Mouse (Mus musculus) limb, embryonic 10.5 days (tissue): ENCODE results near the gene Nfkb2. TPM values are rescaled to one million over a fixed set of nuclear protein-coding genes. Genes with fewer than 3 reads are reported as not detected.

Experiments used
- DNase-seq: peaks from one replicate; pipeline ENCODE4 v3.0.0-alpha.2; 2017; ENCODE audit warnings: low spot score
- H3K27ac ChIP-seq: fragments of 300-500 bp; sonication (generic); 2 replicates; pipeline ENCODE4 v1.5.1; 2016; ENCODE audit warnings: mild to moderate bottlenecking
- H3K27me3 ChIP-seq: fragments of 300-500 bp; sonication (generic); 2 replicates; pipeline ENCODE4 v1.6.1; 2016; ENCODE audit warnings: low read depth, mild to moderate bottlenecking; ENCODE audit not compliant: poor library complexity, severe bottlenecking
- H3K36me3 ChIP-seq: fragments of 300-500 bp; sonication (generic); 2 replicates; pipeline ENCODE4 v1.6.1; 2016; ENCODE audit warnings: mild to moderate bottlenecking, moderate library complexity
- H3K4me1 ChIP-seq: fragments of 300-500 bp; sonication (generic); 2 replicates; pipeline ENCODE4 v1.6.1; 2016
- H3K4me3 ChIP-seq: fragments of 300-500 bp; sonication (generic); 2 replicates; pipeline ENCODE4 v1.5.1; 2016; ENCODE audit warnings: mild to moderate bottlenecking, moderate library complexity
- H3K9me3 ChIP-seq: fragments of 300-500 bp; sonication (generic); replicated peaks from 2 replicates; pipeline ENCODE4 v1.6.1; 2016; ENCODE audit warnings: mild to moderate bottlenecking
- WGBS: fragments of 180-500 bp; shearing (Covaris S2); methylation state at CpG from one replicate; pipeline ENCODE4 v1.1.7; 2016; 5-methylcytosine and 5-hydroxymethylcytosine counted together
- microRNA counts: library from miRNA; unstranded; fragments of <30 nt; microRNA quantifications from one replicate; lab custom pipeline; 2017
- microRNA-seq: library from miRNA; unstranded; fragments of <30 nt; microRNA quantifications from one replicate; pipeline ENCODE4, GENCODE M21; 2017
- polyA plus RNA-seq: library from polyadenylated mRNA; unstranded; fragments of >200 nt; fragmentation: Nextera tagmentation; extraction: Ambion mirVana; gene quantifications from 2 replicates; pipeline ENCODE4 v1.2.1, GENCODE M21; 2016

The Nfkb2 gene
- polyA plus RNA-seq, 1 experiment from 2014 or later, result 5.8 TPM

GRCm38 (mm10) chr19:46347146-46347545, 43.0 kb downstream of the Nfkb2 start:
- no peak overlapping the region for H3K27ac ChIP-seq
- peaks cover 28% of the 10 kb centered on the region for H3K4me1 ChIP-seq
- H3K27me3 ChIP-seq, result peaks cover 75% of the 10 kb centered on the region
- DNase-seq, result no peak
- WGBS, result 100% methylated on average over 1 of the region's 1 CpGs
- no peaks in the 10 kb centered on the region for H3K36me3 ChIP-seq
- H3K4me3 ChIP-seq, result no peak overlapping the region
- H3K9me3 ChIP-seq, result no peaks in the 10 kb centered on the region

GRCm38 (mm10) chr19:46347936-46348668, 44.0 kb downstream of the Nfkb2 start:
- H3K36me3 ChIP-seq, result no peaks in the 10 kb centered on the region
- H3K4me3 ChIP-seq, result peak overlapping the region; percentile 76
- H3K27ac ChIP-seq, result peak overlapping the region; percentile 86
- no peaks in the 10 kb centered on the region for H3K9me3 ChIP-seq
- H3K27me3 ChIP-seq, result peaks cover 80% of the 10 kb centered on the region
- 36% methylated on average over 14 of the region's 14 CpGs for WGBS
- no peak for DNase-seq
- peaks cover 28% of the 10 kb centered on the region for H3K4me1 ChIP-seq

GRCm38 (mm10) chr19:46348761-46349458, 44.8 kb downstream of the Nfkb2 start:
- under 1% methylated on average over 78 of the region's 78 CpGs for WGBS
- Histone ChIP-seq H3K4me3 (peak overlapping the region; percentile 76), H3K4me1 (peaks cover 28% of the 10 kb centered on the region), H3K27ac (peak overlapping the region; percentile 86), H3K27me3 (peaks cover 77% of the 10 kb centered on the region), H3K9me3 (no peaks in the 10 kb centered on the region), H3K36me3 (no peaks in the 10 kb centered on the region)
- DNase-seq, result peak; percentile 81

GRCm38 (mm10) chr19:46349550-46349949, 45.4 kb downstream of the Nfkb2 start:
- H3K27me3 ChIP-seq, result peaks cover 74% of the 10 kb centered on the region
- whole genome bisulfite sequencing, result 30% methylated on average over 6 of the region's 6 CpGs
- DNase-seq, result no peak
- H3K36me3 ChIP-seq, result no peaks in the 10 kb centered on the region
- peak overlapping the region; percentile 86 for H3K27ac ChIP-seq
- H3K4me3 ChIP-seq, result peak overlapping the region; percentile 76
- H3K9me3 ChIP-seq, result no peaks in the 10 kb centered on the region
- peaks cover 28% of the 10 kb centered on the region for H3K4me1 ChIP-seq

- Histone ChIP-seq H3K9me3 (no peaks in the 10 kb centered on the region), H3K4me1 (peaks cover 20% of the 10 kb centered on the region), H3K27me3 (peaks cover 72% of the 10 kb centered on the region), H3K27ac (peak within 1 kb of the TSS; percentile 86), H3K4me3 (peak within 1 kb of the TSS; percentile 76), H3K36me3 (no peaks in the 10 kb centered on the region)
- no peak for DNase-seq
- 70% methylated on average over 10 of the region's 10 CpGs for WGBS
Observed at GRCm38 (mm10) chr19:46350168-46350932, 46.2 kb downstream of the Nfkb2 start, which contains the start of gene 2310034G01Rik. 2310034G01Rik (minus strand) TSS chr19:46350302.

GRCm38 (mm10) chr19:46356701-46357138, 52.6 kb downstream of the Nfkb2 start:
- Histone ChIP-seq H3K27me3 (peaks cover 51% of the 10 kb centered on the region), H3K4me3 (peak overlapping the region; percentile 63), H3K36me3 (no peaks in the 10 kb centered on the region), H3K27ac (peak overlapping the region; percentile 73), H3K4me1 (peaks cover 13% of the 10 kb centered on the region), H3K9me3 (no peaks in the 10 kb centered on the region)
- DNase-seq, result peak; percentile 89
- 1% methylated on average over 29 of the region's 29 CpGs for WGBS

GRCm38 (mm10) chr19:46357344-46358280, 53.5 kb downstream of the Nfkb2 start:
- peak overlapping the region; percentile 63 for H3K4me3 ChIP-seq
- WGBS, result 20% methylated on average over 25 of the region's 25 CpGs
- H3K27me3 ChIP-seq, result peaks cover 47% of the 10 kb centered on the region
- peaks cover 13% of the 10 kb centered on the region for H3K4me1 ChIP-seq
- H3K9me3 ChIP-seq, result no peaks in the 10 kb centered on the region
- DNase-seq, result no peak
- no peaks in the 10 kb centered on the region for H3K36me3 ChIP-seq
- no peak overlapping the region; the same call in 1 of the 2 replicates for H3K27ac ChIP-seq

- H3K9me3 ChIP-seq, result no peaks in the 10 kb centered on the region
- H3K27me3 ChIP-seq, result peaks cover 41% of the 10 kb centered on the region
- no peak overlapping the region for H3K4me3 ChIP-seq
- 69% methylated on average over 4 of the region's 4 CpGs for WGBS
- no peak overlapping the region for H3K27ac ChIP-seq
- no peak for DNase-seq
- H3K4me1 ChIP-seq, result peaks cover 13% of the 10 kb centered on the region
- H3K36me3 ChIP-seq, result no peaks in the 10 kb centered on the region
Observed at GRCm38 (mm10) chr19:46358381-46358780, 54.3 kb downstream of the Nfkb2 start.

MicroRNAs within 50 kb of the gene (microRNA counts, 519-probe panel; counts per million panel counts)
- microRNA mmu-miR-146b (lab: Ali Mortazavi, UCI), result 684 counts per million, percentile 72 among the panel's probes with 10 or more counts

Small RNAs within 50 kb of the gene (microRNA-seq; reads per million reads assigned to microRNA genes)
- gene Mir146b, result not detected

Other genes starting within 250 kb of the Nfkb2 start
- 145 and 186 TPM in 2 replicates for gene Nolc1, start 228.5 kb upstream of the Nfkb2 start, polyA plus RNA-seq
- gene Elovl3, start 172.4 kb upstream of the Nfkb2 start, polyA plus RNA-seq, result 0.13 TPM in 1 of 2 replicates, not detected in the other
- 0.59 and 2.1 TPM in 2 replicates for gene Pitx3, start 156.0 kb upstream of the Nfkb2 start, polyA plus RNA-seq
- 39.5 and 47.8 TPM in 2 replicates for gene Gbf1, start 151.8 kb upstream of the Nfkb2 start, polyA plus RNA-seq
- 1.4 and 1.8 TPM in 2 replicates for gene Psd, start 22.8 kb downstream of the Nfkb2 start, polyA plus RNA-seq
- gene Fbxl15, start 23.9 kb downstream of the Nfkb2 start, polyA plus RNA-seq, result 12.2 and 13.0 TPM in 2 replicates
- gene Cuedc2, start 34.4 kb downstream of the Nfkb2 start, polyA plus RNA-seq, result 150 and 183 TPM in 2 replicates
- gene Mfsd13a, start 36.8 kb downstream of the Nfkb2 start, polyA plus RNA-seq, result 7.7 and 8.1 TPM in 2 replicates
- 1.3 and 1.8 TPM in 2 replicates for gene 2310034G01Rik, start 46.0 kb downstream of the Nfkb2 start, polyA plus RNA-seq
- gene Actr1a, start 91.4 kb downstream of the Nfkb2 start, polyA plus RNA-seq, result 159 and 168 TPM in 2 replicates
- gene Sufu, start 92.6 kb downstream of the Nfkb2 start, polyA plus RNA-seq, result 53.8 and 58.5 TPM in 2 replicates
- 13.0 and 15.2 TPM in 2 replicates for gene Trim8, start 197.4 kb downstream of the Nfkb2 start, polyA plus RNA-seq